8 mouse cellular contexts compared by ENCODE assay signal in the genomic region with DNA sequence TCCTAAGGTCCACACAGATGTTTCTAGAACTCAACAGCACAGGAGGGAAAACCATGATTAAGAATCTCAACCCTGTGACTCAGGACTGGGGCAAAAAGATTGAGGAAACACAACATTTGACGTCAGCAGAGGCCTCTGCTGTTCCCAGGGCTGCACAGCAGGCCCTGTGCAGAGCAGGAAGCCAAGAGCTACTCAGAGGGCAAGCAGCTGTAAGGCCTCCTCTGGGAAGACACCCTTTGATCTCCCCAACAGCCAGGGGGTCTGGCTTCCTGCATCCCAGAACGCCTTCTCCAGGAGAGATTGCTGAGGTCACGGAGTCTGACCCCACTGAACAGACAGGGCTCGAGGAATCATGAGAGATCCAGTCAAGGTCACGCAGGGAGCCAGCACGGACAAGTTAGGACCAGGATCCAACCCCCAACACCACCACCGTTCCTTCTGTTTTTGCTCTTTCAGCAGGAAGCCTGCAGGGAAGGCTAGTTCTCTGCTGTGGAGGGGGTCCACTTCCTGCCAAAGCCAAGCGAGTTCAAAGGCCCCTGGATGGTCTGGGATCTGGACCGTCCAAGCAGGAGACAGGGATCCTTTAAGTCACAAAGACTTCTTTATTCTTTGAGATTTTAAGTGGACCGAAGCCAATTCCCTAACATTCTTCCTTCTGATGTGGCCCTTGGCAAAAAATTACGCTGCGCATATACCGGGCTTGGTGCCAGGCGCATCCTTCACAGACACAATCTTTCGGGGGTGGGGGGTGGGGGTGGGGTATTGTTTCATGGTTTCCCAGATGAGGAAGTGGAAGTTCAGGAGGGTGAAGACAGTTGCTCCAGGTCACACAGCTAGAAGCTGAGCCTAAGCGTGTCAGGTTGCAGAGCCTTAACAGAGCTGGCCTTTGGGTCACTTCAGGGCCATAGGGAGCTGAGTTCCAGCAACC. TPM values are rescaled to one million over a fixed set of nuclear protein-coding genes. Genes with fewer than 3 reads are reported as not detected.
A peak's percentile ranks its signal among the peaks of the same experiment; 100 is the strongest.
DNase-seq lines count a peak whose midpoint lies in the region; ATAC-seq lines count a peak whose summit lies in the region.

No protein-coding gene starts in this region.

- peak; percentile 34 to 48 for DNase-seq in right cerebral cortex, postnatal 10 days (ENCODE audit: low spot score in 2 of 2)
- DNase-seq in right cerebral cortex, postnatal 36 days (ENCODE audit: low spot score in 2 of 2) = no peak
- DNase-seq in heart, postnatal 4 days = peak; percentile 73
- peak; percentile 45 for DNase-seq in limb, embryonic 11.5 days (ENCODE audit: low spot score)
- peak; percentile 81 for DNase-seq in yolk sac, embryonic 10.5 days (ENCODE audit: low spot score)
- no peak for DNase-seq in retina, postnatal 1 day

- H3K9ac ChIP-seq in forebrain, embryonic 12.5 days = no peak overlapping the region
- H3K9ac ChIP-seq in limb, embryonic 11.5 days (ENCODE audit: low read length) = no peak overlapping the region
- no peak overlapping the region for H3K9ac ChIP-seq in midbrain, embryonic 12.5 days (replicated peaks)

- ATAC-seq in forebrain, embryonic 12.5 days (ENCODE audit: low FRiP score) = no peak
- no peak for ATAC-seq in limb, embryonic 11.5 days (ENCODE audit: insufficient number of reproducible peaks, low FRiP score, low TSS enrichment, low read depth)
- ATAC-seq in midbrain, embryonic 12.5 days (ENCODE audit: low FRiP score, low read depth) = no peak

- H3K27me3 ChIP-seq in forebrain, embryonic 12.5 days = no peaks in the 10 kb centered on the region
- no peaks in the 10 kb centered on the region for H3K27me3 ChIP-seq in limb, embryonic 11.5 days (ENCODE audit: control insufficient read depth, insufficient read depth, low read length)
- no peaks in the 10 kb centered on the region for H3K27me3 ChIP-seq in midbrain, embryonic 12.5 days

- peaks cover 33% of the 10 kb centered on the region for H3K4me1 ChIP-seq in forebrain, embryonic 12.5 days
- peaks cover 11% of the 10 kb centered on the region for H3K4me1 ChIP-seq in limb, embryonic 11.5 days (ENCODE audit: control insufficient read depth, insufficient read depth, low read length)
- peaks cover 18% of the 10 kb centered on the region for H3K4me1 ChIP-seq in midbrain, embryonic 12.5 days

- H3K4me2 ChIP-seq in forebrain, embryonic 12.5 days = no peak overlapping the region
- H3K4me2 ChIP-seq in limb, embryonic 11.5 days (ENCODE audit: low read depth, severe bottlenecking) = no peak overlapping the region
- H3K4me2 ChIP-seq in midbrain, embryonic 12.5 days (replicated peaks) = no peak overlapping the region

- H3K36me3 ChIP-seq in forebrain, embryonic 12.5 days (replicated peaks) = no peaks in the 10 kb centered on the region
- H3K36me3 ChIP-seq in limb, embryonic 11.5 days (ENCODE audit: control insufficient read depth, insufficient read depth, low read length) = no peaks in the 10 kb centered on the region
- no peaks in the 10 kb centered on the region for H3K36me3 ChIP-seq in midbrain, embryonic 12.5 days

- no peak overlapping the region for H3K4me3 ChIP-seq in forebrain, embryonic 12.5 days (replicated peaks)
- no peak overlapping the region for H3K4me3 ChIP-seq in limb, embryonic 11.5 days (ENCODE audit: low read depth, low read length)
- H3K4me3 ChIP-seq in midbrain, embryonic 12.5 days = no peak overlapping the region

- no peaks in the 10 kb centered on the region for H3K9me3 ChIP-seq in forebrain, embryonic 12.5 days
- no peaks in the 10 kb centered on the region for H3K9me3 ChIP-seq in limb, embryonic 11.5 days (ENCODE audit: control insufficient read depth, low read length)
- no peaks in the 10 kb centered on the region for H3K9me3 ChIP-seq in midbrain, embryonic 12.5 days

- 66% methylated on average over 16 of the region's 16 CpGs for WGBS in forebrain, embryonic 12.5 days
- 40% methylated on average over 16 of the region's 16 CpGs for WGBS in limb, embryonic 11.5 days
- WGBS in midbrain, embryonic 12.5 days = 63% methylated on average over 16 of the region's 16 CpGs

- peak overlapping the region; percentile 47; the same call in 1 of the 2 replicates for H3K27ac ChIP-seq in forebrain, embryonic 12.5 days
- no peak overlapping the region; the same call in none of the 2 replicates for H3K27ac ChIP-seq in limb, embryonic 11.5 days (replicated peaks; ENCODE audit: low read depth, low read length)
- peak overlapping the region; percentile 49; the same call in 1 of the 2 replicates for H3K27ac ChIP-seq in midbrain, embryonic 12.5 days (replicated peaks)

RNA-seq across cellular contexts. Expression of a gene that starts 34.2 kb away (rescaled TPM):
- polyA plus RNA-seq in forebrain, embryonic 12.5 days (2016; fragmentation: Nextera tagmentation; extraction: Ambion mirVana) = 41.9 and 43.7 TPM in 2 replicates
- total RNA-seq in heart, postnatal 4 days (2021) = 10 to 100 TPM; 33.9 to 34.4 TPM
- 44.7 TPM in 2 replicates for polyA plus RNA-seq in limb, embryonic 11.5 days (2014; fragmentation: Nextera tagmentation; extraction: Ambion mirVana)
- polyA plus RNA-seq in midbrain, embryonic 12.5 days (2016; fragmentation: Nextera tagmentation; extraction: Ambion mirVana) = 43.5 and 45.9 TPM in 2 replicates

RNA-seq across cellular contexts. Expression of a gene that starts 43.3 kb away (rescaled TPM):
- 12.5 and 12.6 TPM in 2 replicates for polyA plus RNA-seq in forebrain, embryonic 12.5 days (2016; fragmentation: Nextera tagmentation; extraction: Ambion mirVana)
- 1 to 10 TPM; 3.2 to 3.7 TPM for total RNA-seq in heart, postnatal 4 days (2021)
- 10.3 and 11.7 TPM in 2 replicates for polyA plus RNA-seq in limb, embryonic 11.5 days (2014; fragmentation: Nextera tagmentation; extraction: Ambion mirVana)
- polyA plus RNA-seq in midbrain, embryonic 12.5 days (2016; fragmentation: Nextera tagmentation; extraction: Ambion mirVana) = 14.9 and 16.7 TPM in 2 replicates

Comparison
In these comparisons a context has a peak if more than half of its experiments do, and no peak if none do; other contexts are left out.
1. DNase-seq: peak in right cerebral cortex, postnatal 10 days (2 of 2), heart, postnatal 4 days (single experiment), limb, embryonic 11.5 days (single experiment) and yolk sac, embryonic 10.5 days (single experiment); none in right cerebral cortex, postnatal 36 days (0 of 2) and retina, postnatal 1 day (single experiment).